Mouse (Mus musculus): ENCODE measurements around the gene Trim75. TPM values are rescaled to one million over a fixed set of nuclear protein-coding genes. Genes with fewer than 3 reads are reported as not detected.
"Not testable (repeated sequence)": the region's sequence is repeated elsewhere in the genome, so short reads cannot be mapped to it uniquely, and the experiment has no call there.

The Trim75 gene
- polyA plus RNA-seq, 1 experiment from 2014 or later, result not detected

DNA sequence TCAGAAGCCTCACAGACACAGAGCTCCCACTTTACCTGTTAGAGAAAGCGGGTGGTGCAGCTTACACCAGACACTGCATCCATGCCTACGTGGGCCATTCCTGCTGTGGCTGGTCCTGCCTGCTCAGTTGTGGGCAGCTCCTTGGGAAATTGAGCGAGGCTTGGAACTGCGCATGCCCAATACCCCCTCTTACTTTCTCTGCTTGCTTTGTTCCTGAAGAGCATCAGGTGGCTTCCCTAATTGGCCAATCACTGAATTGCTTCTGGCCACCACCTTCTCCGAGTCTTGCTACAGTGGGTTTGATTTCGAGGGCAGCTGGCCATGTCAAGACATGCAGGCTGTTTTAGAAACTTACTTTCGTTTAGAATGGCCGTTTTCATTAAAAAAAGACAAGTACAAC is 30.8 kb upstream of the Trim75 start, which contains the start of the genes Trim61 and Trim60:
Gene Trim61, minus strand, starts transcription at position 101 of the 400 bp plus-strand sequence.
Gene Trim60, minus strand, starts transcription at position 162 of the 400 bp plus-strand sequence.
- Histone ChIP-seq H3K4me2 (no peak within 1 kb of the TSS), H3K27me3 (ENCODE audit: control insufficient read depth, insufficient read depth, low read length) (no peaks in the 10 kb centered on the region), H3K9ac (ENCODE audit: low read length) (no peak within 1 kb of the TSS), H3K27ac (ENCODE audit: low read depth, low read length) (no peak within 1 kb of the TSS), H3K36me3 (ENCODE audit: control insufficient read depth, insufficient read depth, low read length) (no peaks in the 10 kb centered on the region), H3K4me3 (ENCODE audit: low read depth, low read length) (no peak within 1 kb of the TSS), H3K9me3 (ENCODE audit: control insufficient read depth, low read length) (no peaks in the 10 kb centered on the region), H3K4me1 (ENCODE audit: control insufficient read depth, insufficient read depth, low read length) (no peaks in the 10 kb centered on the region)
- ATAC-seq (ENCODE audit: low FRiP score) (no peak), DNase-seq (ENCODE audit: low spot score, missing footprints) (peak; percentile 28)
- WGBS, result 90% methylated on average over 8 of the region's 8 CpGs

DNA sequence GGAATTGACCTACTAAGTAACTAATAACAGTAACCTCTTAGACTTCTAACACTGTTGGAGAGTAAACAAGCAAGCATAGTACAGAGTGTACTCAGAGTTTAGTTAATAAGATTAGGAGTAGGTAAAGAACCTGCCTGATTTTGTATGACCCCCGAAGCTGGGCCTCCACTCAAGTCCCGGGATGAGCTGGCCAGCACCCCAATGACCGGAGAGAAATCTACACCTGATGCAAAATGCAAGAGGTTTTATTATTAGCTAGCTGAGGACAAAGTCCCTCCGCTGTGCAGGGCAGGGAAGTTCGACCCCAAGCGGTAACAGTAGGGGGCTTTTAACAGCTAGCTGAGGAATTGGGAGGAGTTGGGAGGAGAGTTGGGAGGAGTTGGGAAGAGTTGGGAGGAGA is 20.0 kb upstream of the Trim75 start:
- not testable (repeated sequence) for H3K27ac ChIP-seq (ENCODE audit: low read depth, low read length); H3K9ac ChIP-seq (ENCODE audit: low read length); H3K4me1 ChIP-seq (ENCODE audit: control insufficient read depth, insufficient read depth, low read length); H3K4me3 ChIP-seq (ENCODE audit: low read depth, low read length); H3K9me3 ChIP-seq (ENCODE audit: control insufficient read depth, low read length); H3K36me3 ChIP-seq (ENCODE audit: control insufficient read depth, insufficient read depth, low read length); ATAC-seq (ENCODE audit: low FRiP score); H3K27me3 ChIP-seq (ENCODE audit: control insufficient read depth, insufficient read depth, low read length); H3K4me2 ChIP-seq
- 84% methylated on average over 6 of the region's 6 CpGs for WGBS
- peak; percentile 26 for DNase-seq (ENCODE audit: low spot score, missing footprints)

DNA sequence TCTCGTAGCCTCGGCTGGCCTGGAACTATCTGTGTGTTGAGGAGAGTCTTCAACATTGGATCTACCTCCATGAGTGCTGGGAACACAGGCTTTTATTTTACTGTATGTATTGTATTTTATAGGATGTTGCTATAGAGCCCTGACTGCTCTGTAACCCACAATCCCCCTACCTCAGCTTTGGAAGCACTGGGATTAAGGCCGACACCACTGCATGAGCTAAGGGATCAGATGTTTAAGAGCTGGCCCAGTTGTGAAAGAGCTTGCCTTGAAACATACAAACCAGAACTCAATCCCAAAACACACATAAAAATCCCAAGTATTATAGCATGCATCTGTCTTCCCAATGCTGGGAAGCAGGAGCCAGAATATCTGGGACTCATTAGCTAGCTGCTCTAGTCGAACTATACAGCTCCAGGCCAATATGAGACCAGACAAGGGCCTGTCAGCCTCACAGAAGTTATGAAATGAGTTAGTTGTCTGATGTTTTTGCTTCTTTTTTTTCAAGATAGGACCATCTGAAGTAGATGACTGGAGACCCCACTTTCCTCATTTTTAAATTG is 11.3 kb upstream of the Trim75 start:
- H3K36me3 ChIP-seq (ENCODE audit: control insufficient read depth, insufficient read depth, low read length), result no peaks in the 10 kb centered on the region
- no peak for ATAC-seq (ENCODE audit: low FRiP score)
- no peaks in the 10 kb centered on the region for H3K27me3 ChIP-seq (ENCODE audit: control insufficient read depth, insufficient read depth, low read length)
- peak; percentile 60 for DNase-seq (ENCODE audit: low spot score, missing footprints)
- no peak overlapping the region for H3K9ac ChIP-seq (ENCODE audit: low read length)
- no peak overlapping the region for H3K4me3 ChIP-seq (ENCODE audit: low read depth, low read length)
- WGBS, result 84% methylated on average over 4 of the region's 4 CpGs
- H3K4me2 ChIP-seq, result no peak overlapping the region
- H3K27ac ChIP-seq (ENCODE audit: low read depth, low read length), result no peak overlapping the region
- H3K4me1 ChIP-seq (ENCODE audit: control insufficient read depth, insufficient read depth, low read length), result no peaks in the 10 kb centered on the region
- H3K9me3 ChIP-seq (ENCODE audit: control insufficient read depth, low read length), result no peaks in the 10 kb centered on the region

DNA sequence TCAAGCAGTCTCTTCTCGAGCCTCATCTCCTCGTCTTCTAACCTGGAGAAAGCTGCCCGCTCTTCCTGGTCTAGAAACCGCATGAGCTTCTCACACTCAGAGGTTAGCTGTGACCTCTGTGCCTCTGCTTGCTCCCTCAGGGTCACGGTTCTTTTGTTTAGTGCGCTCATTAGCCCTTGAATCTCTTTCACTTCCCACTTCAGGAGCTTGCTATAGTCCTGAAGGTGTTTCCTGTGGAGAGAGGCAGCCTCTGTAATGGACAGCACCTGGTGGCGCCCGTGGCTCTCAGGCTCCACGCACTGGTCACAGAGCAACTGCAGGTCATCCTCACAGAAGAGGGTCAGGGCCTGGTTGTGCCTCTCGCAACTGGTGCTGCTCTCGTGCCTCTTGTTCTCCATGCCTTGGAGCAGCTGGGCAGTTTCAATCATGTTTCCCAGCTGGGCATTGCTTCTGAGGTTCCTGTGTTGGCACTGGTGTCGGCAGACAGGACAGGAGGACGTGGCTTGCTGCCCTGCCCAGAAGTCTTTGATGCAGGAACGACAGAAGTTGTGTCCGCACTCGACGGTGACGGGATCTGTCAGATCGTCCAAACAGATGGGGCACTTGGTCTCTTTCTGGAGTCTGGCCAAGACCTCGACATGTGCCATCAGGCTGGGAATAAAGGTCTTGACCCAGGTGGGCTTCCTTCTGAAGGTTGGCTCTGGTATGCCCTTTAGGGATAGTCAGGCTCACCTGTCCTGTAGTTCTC is 4.3 kb downstream of the Trim75 start:
- ATAC-seq (ENCODE audit: low FRiP score), result no peak
- 78% methylated on average over 20 of the region's 20 CpGs for WGBS
- H3K9ac ChIP-seq (ENCODE audit: low read length), result no peak overlapping the region
- H3K4me3 ChIP-seq (ENCODE audit: low read depth, low read length), result no peak overlapping the region
- no peak overlapping the region for H3K4me2 ChIP-seq
- no peaks in the 10 kb centered on the region for H3K9me3 ChIP-seq (ENCODE audit: control insufficient read depth, low read length)
- H3K36me3 ChIP-seq (ENCODE audit: control insufficient read depth, insufficient read depth, low read length), result no peaks in the 10 kb centered on the region
- H3K27ac ChIP-seq (ENCODE audit: low read depth, low read length), result no peak overlapping the region
- no peaks in the 10 kb centered on the region for H3K27me3 ChIP-seq (ENCODE audit: control insufficient read depth, insufficient read depth, low read length)
- H3K4me1 ChIP-seq (ENCODE audit: control insufficient read depth, insufficient read depth, low read length), result no peaks in the 10 kb centered on the region
- no peak for DNase-seq (ENCODE audit: low spot score, missing footprints)

- Histone ChIP-seq H3K27me3 (ENCODE audit: control insufficient read depth, insufficient read depth, low read length) (no peaks in the 10 kb centered on the region), H3K4me3 (ENCODE audit: low read depth, low read length) (no peak overlapping the region), H3K4me1 (ENCODE audit: control insufficient read depth, insufficient read depth, low read length) (no peaks in the 10 kb centered on the region), H3K9me3 (ENCODE audit: control insufficient read depth, low read length) (no peaks in the 10 kb centered on the region), H3K4me2 (no peak overlapping the region), H3K36me3 (ENCODE audit: control insufficient read depth, insufficient read depth, low read length) (no peaks in the 10 kb centered on the region), H3K9ac (ENCODE audit: low read length) (no peak overlapping the region), H3K27ac (ENCODE audit: low read depth, low read length) (no peak overlapping the region)
- DNase-seq (ENCODE audit: low spot score, missing footprints) (no peak), ATAC-seq (ENCODE audit: low FRiP score) (no peak)
Measured at GRCm38 (mm10) chr8:64962836-64963235, 24.8 kb downstream of the Trim75 start.

- WGBS, result 86% methylated on average over 9 of the region's 9 CpGs
- no peak overlapping the region for H3K9ac ChIP-seq (ENCODE audit: low read length)
- no peak overlapping the region for H3K4me3 ChIP-seq (ENCODE audit: low read depth, low read length)
- H3K27ac ChIP-seq (ENCODE audit: low read depth, low read length), result no peak overlapping the region
- H3K4me1 ChIP-seq (ENCODE audit: control insufficient read depth, insufficient read depth, low read length), result no peaks in the 10 kb centered on the region
- DNase-seq (ENCODE audit: low spot score, missing footprints) (no peak), ATAC-seq (ENCODE audit: low FRiP score) (no peak)
- H3K4me2 ChIP-seq, result no peak overlapping the region
- no peaks in the 10 kb centered on the region for H3K36me3 ChIP-seq (ENCODE audit: control insufficient read depth, insufficient read depth, low read length)
- H3K9me3 ChIP-seq (ENCODE audit: control insufficient read depth, low read length), result no peaks in the 10 kb centered on the region
- H3K27me3 ChIP-seq (ENCODE audit: control insufficient read depth, insufficient read depth, low read length), result no peaks in the 10 kb centered on the region
Measured at GRCm38 (mm10) chr8:64959025-64959424, 28.6 kb downstream of the Trim75 start.

GRCm38 (mm10) chr8:64952101-64952500 is 35.5 kb downstream of the Trim75 start:
- ATAC-seq (ENCODE audit: low FRiP score), result no peak
- WGBS, result 92% methylated on average over 6 of the region's 6 CpGs

GRCm38 (mm10) chr8:64948371-64948770 is 39.3 kb downstream of the Trim75 start:
- Histone ChIP-seq H3K4me1 (ENCODE audit: control insufficient read depth, insufficient read depth, low read length) (no peaks in the 10 kb centered on the region), H3K9ac (ENCODE audit: low read length) (no peak overlapping the region), H3K27ac (ENCODE audit: low read depth, low read length) (no peak overlapping the region), H3K4me3 (ENCODE audit: low read depth, low read length) (no peak overlapping the region), H3K9me3 (ENCODE audit: control insufficient read depth, low read length) (no peaks in the 10 kb centered on the region), H3K36me3 (ENCODE audit: control insufficient read depth, insufficient read depth, low read length) (no peaks in the 10 kb centered on the region), H3K4me2 (no peak overlapping the region), H3K27me3 (ENCODE audit: control insufficient read depth, insufficient read depth, low read length) (no peaks in the 10 kb centered on the region)
- no peak for DNase-seq (ENCODE audit: low spot score, missing footprints)
- 90% methylated on average over 1 of the region's 1 CpGs for WGBS
- ATAC-seq (ENCODE audit: low FRiP score), result no peak

More at GRCm38 (mm10) chr8:64952101-64952500, 35.5 kb downstream of the Trim75 start:
- no peak overlapping the region for H3K4me2 ChIP-seq
- DNase-seq (ENCODE audit: low spot score, missing footprints), result no peak
- H3K9ac ChIP-seq (ENCODE audit: low read length), result no peak overlapping the region
- H3K9me3 ChIP-seq (ENCODE audit: control insufficient read depth, low read length), result no peaks in the 10 kb centered on the region
- H3K4me1 ChIP-seq (ENCODE audit: control insufficient read depth, insufficient read depth, low read length), result no peaks in the 10 kb centered on the region
- no peak overlapping the region for H3K27ac ChIP-seq (ENCODE audit: low read depth, low read length)
- no peak overlapping the region for H3K4me3 ChIP-seq (ENCODE audit: low read depth, low read length)
- no peaks in the 10 kb centered on the region for H3K27me3 ChIP-seq (ENCODE audit: control insufficient read depth, insufficient read depth, low read length)
- no peaks in the 10 kb centered on the region for H3K36me3 ChIP-seq (ENCODE audit: control insufficient read depth, insufficient read depth, low read length)

GRCm38 (mm10) chr8:64947698-64948034 is 40.0 kb downstream of the Trim75 start:
- DNase-seq (ENCODE audit: low spot score, missing footprints) (no peak), ATAC-seq (ENCODE audit: low FRiP score) (no peak)
- Histone ChIP-seq H3K4me1 (ENCODE audit: control insufficient read depth, insufficient read depth, low read length) (no peaks in the 10 kb centered on the region), H3K27ac (ENCODE audit: low read depth, low read length) (no peak overlapping the region), H3K9me3 (ENCODE audit: control insufficient read depth, low read length) (no peaks in the 10 kb centered on the region), H3K9ac (ENCODE audit: low read length) (peak overlapping the region; percentile 46), H3K27me3 (ENCODE audit: control insufficient read depth, insufficient read depth, low read length) (no peaks in the 10 kb centered on the region), H3K4me3 (ENCODE audit: low read depth, low read length) (peak overlapping the region; percentile 54), H3K36me3 (ENCODE audit: control insufficient read depth, insufficient read depth, low read length) (no peaks in the 10 kb centered on the region), H3K4me2 (peak overlapping the region; percentile 47)
- WGBS, result 11% methylated on average over 10 of the region's 10 CpGs

Measured in midbrain, embryonic 11.5 days (tissue).